Mouse (Mus musculus): ENCODE results near the gene Senp1. TPM values are rescaled to one million over a fixed set of nuclear protein-coding genes. Genes with fewer than 3 reads are reported as not detected.

The Senp1 gene
- total RNA-seq (2023) = 50.0 TPM

GRCm38 (mm10) chr15:98093121-98094011 lies at the start of gene Senp1:
Gene Senp1 (minus strand): TSS chr15:98093744.

DNA sequence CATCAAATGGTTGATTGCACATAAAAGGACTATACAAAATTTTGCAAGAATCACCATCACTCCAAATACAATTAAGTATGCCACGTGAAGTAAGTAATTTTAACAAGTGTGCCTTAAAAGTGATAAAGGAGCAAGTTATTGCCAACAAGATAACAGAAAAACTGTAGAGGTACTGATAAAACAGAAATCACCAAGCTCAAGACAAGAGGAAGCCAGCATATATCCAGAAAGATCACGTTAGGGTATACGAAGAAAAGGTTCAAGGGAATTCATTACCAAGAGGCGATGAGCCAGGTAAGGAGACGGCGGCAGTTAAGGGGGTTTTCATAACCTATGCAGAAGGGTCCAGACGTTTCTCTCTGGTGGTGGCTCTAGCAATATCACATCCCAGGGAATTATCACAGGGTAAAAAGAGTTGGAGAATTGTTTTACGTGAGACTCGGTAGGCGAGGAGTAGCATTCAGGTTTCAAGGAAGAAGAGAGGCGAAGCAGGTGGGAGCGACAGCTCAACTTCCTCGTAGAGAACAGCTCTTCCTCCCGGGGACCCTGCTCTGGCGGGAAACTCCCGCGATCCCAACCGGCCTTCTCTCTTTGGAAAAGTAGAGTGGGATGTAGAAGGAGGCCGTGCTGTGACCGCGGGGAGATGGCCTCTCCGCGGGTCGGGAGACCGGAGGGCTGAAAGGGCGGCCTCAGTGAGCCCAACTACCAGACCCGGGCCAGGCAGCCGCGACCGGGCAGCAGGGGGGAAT lies 998 bp downstream of the Senp1 start, which contains the start of gene Pfkm:
Pfkm (plus strand) TSS at position 218 of the 749 bp plus-strand sequence.

GRCm38 (mm10) chr15:98003822-98004739 lies 89.5 kb downstream of the Senp1 start, which contains the start of gene Col2a1:
Gene Col2a1 (minus strand): TSS chr15:98004695.

Other genes starting within 250 kb of the Senp1 start
- 218 TPM for gene Hdac7, start 249.2 kb downstream of the Senp1 start, total RNA-seq (2023)
- gene Vdr, start 183.1 kb downstream of the Senp1 start, total RNA-seq (2023) = 0.12 TPM
- gene Tmem106c, start 129.5 kb downstream of the Senp1 start, total RNA-seq (2023) = 14.1 TPM
- 0.24 TPM for gene Col2a1, start 89.0 kb downstream of the Senp1 start, total RNA-seq (2023)
- gene Pfkm, start 1.2 kb downstream of the Senp1 start, total RNA-seq (2023) = 9.5 TPM
- 18.6 TPM for gene Asb8, start 71.9 kb upstream of the Senp1 start, total RNA-seq (2023)
- gene Ccdc184, start 73.4 kb upstream of the Senp1 start, total RNA-seq (2023) = not detected
- gene Olfr288, start 101.8 kb upstream of the Senp1 start, total RNA-seq (2023) = not detected
- not detected for gene Gm44579, start 127.2 kb upstream of the Senp1 start, total RNA-seq (2023)
- gene Olfr287, start 127.3 kb upstream of the Senp1 start, total RNA-seq (2023) = not detected
- not detected for gene Olfr286, start 140.7 kb upstream of the Senp1 start, total RNA-seq (2023)
- gene H1fnt, start 163.5 kb upstream of the Senp1 start, total RNA-seq (2023) = not detected
- not detected for gene Zfp641, start 202.4 kb upstream of the Senp1 start, total RNA-seq (2023)
- gene Olfr285, start 223.6 kb upstream of the Senp1 start, total RNA-seq (2023) = not detected
- gene Olfr284, start 247.2 kb upstream of the Senp1 start, total RNA-seq (2023) = not detected

Data from CD8-positive naive resting alpha-beta T cell, adult 57 days (primary cell).